ENCODE assay signal across 16 mouse cellular contexts in the genomic region with DNA sequence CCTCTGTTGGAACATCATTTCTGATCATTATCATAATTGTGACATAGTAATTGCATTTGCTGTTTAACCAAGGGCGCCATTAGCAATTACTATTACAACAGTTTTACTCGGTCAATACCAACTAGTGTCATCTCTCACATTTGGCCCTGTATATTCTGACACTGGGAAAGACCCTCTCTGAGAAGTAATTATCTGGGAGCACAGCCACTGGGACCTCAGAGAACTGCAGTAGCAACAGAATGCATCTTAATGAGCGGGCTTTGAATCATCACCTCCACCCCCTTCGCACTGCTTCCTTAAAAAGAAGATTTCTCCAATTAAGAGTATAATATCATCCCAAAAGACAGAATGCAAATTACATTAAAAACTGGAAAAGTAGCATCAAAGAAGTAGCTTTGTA.
"Had no signal": no experiment of that assay in that cellular context is flagged by ENCODE, and none has a peak within 500 bp of the region (broad histone marks: within the 10 kb centered on the region; RNA-seq: fewer than 3 reads in every experiment).

No protein-coding gene starts in this region.

- DNase-seq: kidney, adult 8-10 months; kidney, postnatal 25 days; lung, adult 2 months; lung, postnatal 10 days; lung, postnatal 4 days; right cerebral cortex, adult 18-20 months; thymus, adult 18-20 months; thymus, postnatal 14 days had no signal

- H3K9me3 ChIP-seq: limb, embryonic 10.5 days; liver, embryonic 15.5 days; neural tube, embryonic 12.5 days had no signal

- H3K27me3 ChIP-seq: liver, embryonic 15.5 days; neural tube, embryonic 12.5 days had no signal

- H3K4me3 ChIP-seq: left cerebral cortex, adult 2 months; limb, embryonic 10.5 days; liver, embryonic 15.5 days; myocyte; neural tube, embryonic 12.5 days had no signal

- H3K4me2 ChIP-seq: liver, embryonic 11.5 days; liver, embryonic 15.5 days; neural tube, embryonic 12.5 days had no signal

- ATAC-seq: intestine, postnatal 0 days had no signal

- H3K27ac ChIP-seq: left cerebral cortex, adult 2 months; limb, embryonic 10.5 days; liver, embryonic 15.5 days; neural tube, embryonic 12.5 days; stomach, postnatal 0 days had no signal

- H3K36me3 ChIP-seq: limb, embryonic 10.5 days; liver, embryonic 15.5 days; neural tube, embryonic 12.5 days had no signal

- H3K9ac ChIP-seq: liver, embryonic 15.5 days; neural tube, embryonic 12.5 days had no signal

- H3K4me1 ChIP-seq: limb, embryonic 10.5 days; liver, embryonic 15.5 days; neural tube, embryonic 12.5 days had no signal
